Mouse (Mus musculus) E14TG2a.4 (cell line): Measurements from ENCODE around the gene Auts2.

Experiments
- H3K27me3 ChIP-seq: 2 replicates; pipeline ENCODE4 v1.6.1; 2014; ENCODE audit warnings: low read length, control low read depth; ENCODE audit not compliant: insufficient read depth
- H3K36me3 ChIP-seq: 2 replicates; pipeline ENCODE4 v1.6.1; 2014; ENCODE audit warnings: low read length, control low read depth; ENCODE audit not compliant: insufficient read depth
- H3K4me1 ChIP-seq: replicated peaks from 2 replicates; pipeline ENCODE4 v1.6.1; 2014; ENCODE audit warnings: low read depth, low read length, control low read depth
- H3K4me3 ChIP-seq: replicated peaks from 2 replicates; pipeline ENCODE4 v1.5.1; 2014; ENCODE audit warnings: mild to moderate bottlenecking, low read length
- H3K9me3 ChIP-seq: 2 replicates; pipeline ENCODE4 v1.6.1; 2014; ENCODE audit warnings: low read length, control low read depth
- CTCF ChIP-seq: conservative IDR thresholded peaks from 2 replicates; pipeline ENCODE4 v1.5.1; 2014; ENCODE audit warnings: low read length
- NANOG ChIP-seq: IDR thresholded peaks from 2 replicates; pipeline ENCODE4 v1.6.1; 2014; ENCODE audit warnings: borderline replicate concordance, low read length, mixed read lengths
- POU5F1 ChIP-seq: IDR thresholded peaks from 2 replicates; pipeline ENCODE4 v1.6.1; 2014; ENCODE audit warnings: low read length, borderline replicate concordance

The Auts2 gene

DNA sequence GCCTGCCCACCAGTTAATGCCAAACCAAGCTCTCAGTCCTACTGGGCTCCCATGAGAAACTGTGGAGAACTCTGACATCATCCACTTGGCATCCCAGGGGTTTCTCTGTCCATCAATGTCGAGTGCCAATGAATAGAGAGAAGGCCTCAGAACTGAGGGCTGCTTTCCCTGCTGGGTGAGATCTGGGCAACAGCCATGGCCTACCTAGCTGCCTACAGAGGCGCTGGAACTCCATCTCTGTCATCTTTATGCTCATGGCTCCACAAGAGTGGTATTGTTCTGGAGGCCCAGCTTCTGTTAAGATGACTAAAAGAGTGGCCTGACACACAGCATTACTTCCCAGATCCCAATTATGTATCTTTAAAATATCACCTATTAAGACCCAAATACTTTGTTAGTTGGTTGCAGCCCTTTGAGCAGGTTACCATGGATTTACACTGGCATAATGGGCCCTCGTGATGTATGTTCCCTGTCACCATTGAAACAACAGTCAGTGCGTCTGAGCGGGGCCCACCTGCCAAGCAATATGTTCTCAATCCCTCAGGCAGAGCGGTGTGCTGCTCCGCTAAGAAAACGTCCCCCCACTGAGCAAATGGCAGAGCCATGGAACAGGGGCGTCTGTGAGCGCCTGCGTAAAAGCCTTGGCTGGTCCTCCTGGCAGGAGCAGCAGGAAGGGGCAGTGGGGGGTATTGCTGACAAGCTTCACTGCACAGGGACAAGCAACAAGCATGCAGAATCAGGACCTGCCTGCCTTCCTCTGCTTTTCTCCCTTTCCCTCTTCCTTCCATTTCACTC is 718.8 kb downstream of the Auts2 start:
- no peaks in the 10 kb centered on the region for H3K9me3 ChIP-seq
- H3K4me3 ChIP-seq = no peak overlapping the region
- H3K36me3 ChIP-seq = no peaks in the 10 kb centered on the region
- no peak for TF ChIP-seq CTCF
- TF ChIP-seq POU5F1 = no peak
- TF ChIP-seq NANOG = no peak
- peaks cover 27% of the 10 kb centered on the region for H3K4me1 ChIP-seq
- no peaks in the 10 kb centered on the region for H3K27me3 ChIP-seq

DNA sequence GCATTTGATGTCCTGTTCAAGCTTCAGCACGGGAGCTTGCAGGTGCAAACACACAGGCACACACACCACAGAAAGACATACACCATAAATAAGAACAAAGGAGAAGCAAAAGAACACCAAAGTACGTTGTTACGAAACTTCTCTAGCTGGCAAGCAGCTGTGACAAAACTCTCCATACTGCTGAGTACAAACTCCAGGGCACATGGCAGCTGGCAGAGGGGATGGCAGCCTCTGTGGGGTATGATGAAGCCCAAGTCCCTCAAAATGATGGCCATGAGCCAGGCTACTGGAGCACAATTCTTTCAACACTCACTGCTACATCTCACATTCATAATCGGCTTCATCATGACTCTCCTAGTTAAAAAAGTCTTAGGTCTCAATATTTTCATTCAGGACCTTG is 721.7 kb downstream of the Auts2 start:
- TF ChIP-seq CTCF (no peak), NANOG (no peak), POU5F1 (no peak)
- no peaks in the 10 kb centered on the region for H3K27me3 ChIP-seq
- H3K9me3 ChIP-seq = no peaks in the 10 kb centered on the region
- peaks cover 21% of the 10 kb centered on the region for H3K4me1 ChIP-seq
- H3K4me3 ChIP-seq = no peak overlapping the region
- no peaks in the 10 kb centered on the region for H3K36me3 ChIP-seq

DNA sequence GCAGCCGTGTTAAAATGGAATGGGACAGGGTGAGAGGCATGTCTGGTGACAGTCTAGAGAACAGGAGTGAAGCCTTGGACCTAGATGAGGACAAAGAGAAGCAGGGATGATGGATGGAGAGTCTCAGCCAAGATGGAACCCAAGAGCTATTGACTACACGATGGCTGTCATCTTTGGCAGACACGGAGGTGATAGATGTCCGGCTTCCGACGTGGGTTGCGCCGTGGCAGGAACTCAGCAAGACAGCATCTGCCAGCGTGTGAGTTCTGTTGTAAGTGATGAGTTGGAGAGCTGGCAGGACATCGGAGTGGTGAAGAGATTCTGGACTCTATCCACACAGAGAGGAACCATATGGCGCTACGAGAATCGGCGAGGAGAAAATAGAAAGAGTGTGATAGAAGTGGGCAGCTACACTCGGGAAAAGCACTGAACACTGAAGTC is 723.9 kb downstream of the Auts2 start:
- H3K27me3 ChIP-seq = no peaks in the 10 kb centered on the region
- peaks cover 3% of the 10 kb centered on the region for H3K4me1 ChIP-seq
- no peak for TF ChIP-seq NANOG
- TF ChIP-seq CTCF = no peak
- no peak for TF ChIP-seq POU5F1
- no peaks in the 10 kb centered on the region for H3K36me3 ChIP-seq
- H3K9me3 ChIP-seq = no peaks in the 10 kb centered on the region
- no peak overlapping the region for H3K4me3 ChIP-seq

DNA sequence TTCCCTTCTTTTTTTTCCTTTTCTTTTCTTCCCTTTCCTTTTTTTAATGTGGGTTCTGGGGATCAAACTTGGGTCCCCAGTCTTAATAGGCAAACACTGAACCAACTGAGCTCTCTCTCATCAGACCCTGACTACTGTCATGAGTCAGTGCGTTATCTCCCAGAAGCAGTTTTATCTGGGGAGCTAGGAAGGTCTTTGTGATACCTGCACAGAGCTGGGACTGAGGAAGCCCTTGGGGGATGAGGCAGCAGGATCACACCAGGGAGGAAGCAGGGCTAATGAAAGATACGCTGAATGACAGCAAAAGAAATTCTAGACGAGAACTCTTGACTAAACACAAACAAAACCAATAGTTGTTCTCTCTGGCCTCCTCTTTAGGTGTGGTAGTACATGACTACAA is 727.6 kb downstream of the Auts2 start:
- no peak for TF ChIP-seq POU5F1
- no peak for TF ChIP-seq NANOG

DNA sequence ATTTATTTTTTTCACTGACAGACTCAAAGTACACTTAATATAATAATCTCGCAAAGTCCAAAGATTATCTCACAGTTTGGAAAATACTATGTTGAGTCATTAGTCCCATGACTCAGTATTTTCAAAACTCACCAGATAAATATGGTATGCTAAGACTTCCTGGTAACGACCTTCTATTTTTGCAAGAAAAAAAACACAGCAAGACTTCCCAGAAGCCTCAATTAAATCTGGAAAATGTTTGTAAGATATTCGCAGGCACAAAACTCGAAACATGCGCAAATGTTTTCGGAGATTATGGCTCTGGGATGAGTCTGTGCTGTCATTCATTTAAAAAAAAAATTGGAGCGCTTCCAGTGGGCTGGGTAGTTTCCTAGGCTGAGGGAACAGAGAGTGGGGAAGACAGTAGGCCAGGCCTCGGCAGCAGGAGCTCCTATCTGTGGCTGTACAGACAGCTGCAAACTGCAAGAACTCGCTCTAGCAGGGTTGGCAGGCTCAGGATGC is 728.6 kb downstream of the Auts2 start:
- H3K36me3 ChIP-seq = no peaks in the 10 kb centered on the region
- H3K4me3 ChIP-seq = no peak overlapping the region
- no peaks in the 10 kb centered on the region for H3K27me3 ChIP-seq
- H3K4me1 ChIP-seq = no peaks in the 10 kb centered on the region
- TF ChIP-seq POU5F1 = no peak
- no peak for TF ChIP-seq CTCF
- TF ChIP-seq NANOG = no peak
- no peaks in the 10 kb centered on the region for H3K9me3 ChIP-seq

More for the DNA sequence above, 727.6 kb downstream of the Auts2 start:
- Histone ChIP-seq H3K9me3 (no peaks in the 10 kb centered on the region), H3K4me1 (no peaks in the 10 kb centered on the region), H3K36me3 (no peaks in the 10 kb centered on the region), H3K4me3 (no peak overlapping the region), H3K27me3 (no peaks in the 10 kb centered on the region)

DNA sequence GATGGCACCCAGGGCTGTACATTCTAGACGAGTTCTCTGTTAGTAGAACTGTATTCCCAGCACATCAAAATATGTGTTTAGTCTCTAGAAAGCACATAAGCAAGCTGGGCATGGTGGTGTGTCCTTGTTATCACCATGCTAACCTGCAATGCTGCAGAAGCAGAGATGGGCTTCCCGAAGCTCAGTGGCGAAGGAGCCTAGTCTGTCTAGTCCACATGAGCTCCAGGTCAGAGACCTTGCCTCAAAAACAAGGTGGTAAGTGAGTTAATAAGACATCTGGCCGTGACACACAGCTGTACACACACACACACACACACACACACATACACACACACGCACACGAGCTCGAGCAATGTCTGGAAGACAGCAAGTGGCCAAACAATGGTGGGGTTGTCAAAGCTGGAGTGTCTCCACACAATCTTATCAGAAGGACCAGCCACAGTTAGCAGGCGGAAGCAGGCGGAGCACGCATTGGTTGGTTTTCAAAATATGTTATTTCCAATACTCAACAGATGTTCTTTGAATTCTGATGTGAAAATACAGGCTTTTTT is 729.1 kb downstream of the Auts2 start:
- no peaks in the 10 kb centered on the region for H3K36me3 ChIP-seq
- no peaks in the 10 kb centered on the region for H3K4me1 ChIP-seq
- TF ChIP-seq POU5F1 = no peak
- no peak for TF ChIP-seq CTCF
- TF ChIP-seq NANOG = no peak
- H3K4me3 ChIP-seq = no peak overlapping the region
- no peaks in the 10 kb centered on the region for H3K27me3 ChIP-seq
- H3K9me3 ChIP-seq = no peaks in the 10 kb centered on the region

DNA sequence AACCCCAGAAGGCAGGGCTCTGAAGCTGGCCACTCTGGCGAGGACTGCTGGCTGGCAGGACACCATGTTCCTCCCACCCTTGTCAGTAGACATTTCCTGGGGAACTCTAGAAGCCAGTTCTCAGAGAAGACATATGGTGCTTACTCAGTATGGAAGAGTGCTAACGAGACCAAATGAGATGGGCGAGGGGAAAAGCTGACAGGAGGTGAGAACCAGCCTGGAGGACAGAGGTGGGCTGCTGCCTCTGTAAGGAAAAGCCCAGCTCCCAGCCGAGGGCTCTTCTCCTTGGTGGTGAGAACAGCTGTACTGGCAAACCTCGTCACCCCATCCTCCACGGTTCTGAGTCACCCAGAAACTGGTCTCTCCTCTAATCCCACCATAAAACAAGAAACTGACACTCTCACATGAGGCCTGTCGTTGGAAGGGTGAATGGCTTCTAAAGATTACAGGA is 729.8 kb downstream of the Auts2 start:
- Histone ChIP-seq H3K27me3 (no peaks in the 10 kb centered on the region), H3K4me3 (no peak overlapping the region), H3K9me3 (no peaks in the 10 kb centered on the region), H3K4me1 (no peaks in the 10 kb centered on the region), H3K36me3 (no peaks in the 10 kb centered on the region)
- TF ChIP-seq NANOG (no peak), POU5F1 (no peak), CTCF (no peak)

DNA sequence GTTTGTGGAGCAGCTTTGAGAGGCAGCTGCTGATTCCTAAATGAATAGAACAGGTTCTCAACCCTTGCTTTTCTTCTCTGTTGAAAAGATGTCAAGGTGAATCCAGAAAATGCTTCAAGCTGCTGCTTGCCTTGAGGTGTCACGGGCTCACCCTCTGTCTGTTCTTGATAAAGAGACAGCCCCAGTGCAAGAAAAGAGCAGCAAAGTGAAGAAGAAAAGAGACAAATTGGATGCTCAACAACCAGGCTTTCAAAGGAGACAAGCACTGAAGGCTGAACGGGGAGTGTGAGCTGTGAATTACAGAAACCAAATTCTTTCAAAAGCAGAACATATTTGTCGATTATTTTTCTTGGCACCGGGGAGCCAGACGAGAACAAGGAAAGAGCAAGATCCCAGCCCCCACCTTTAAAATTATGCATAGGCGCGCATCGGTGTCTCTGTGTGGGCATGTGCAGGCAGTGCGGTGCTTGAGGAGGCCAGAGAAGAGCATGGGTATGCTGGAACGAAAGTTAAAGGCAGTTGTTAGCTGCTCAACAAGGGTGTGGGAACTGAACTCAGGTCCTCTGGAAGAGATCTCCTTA is 730.6 kb downstream of the Auts2 start:
- Histone ChIP-seq H3K9me3 (no peaks in the 10 kb centered on the region), H3K27me3 (no peaks in the 10 kb centered on the region), H3K4me3 (no peak overlapping the region), H3K36me3 (no peaks in the 10 kb centered on the region), H3K4me1 (no peaks in the 10 kb centered on the region)
- no peak for TF ChIP-seq CTCF
- no peak for TF ChIP-seq NANOG
- no peak for TF ChIP-seq POU5F1

DNA sequence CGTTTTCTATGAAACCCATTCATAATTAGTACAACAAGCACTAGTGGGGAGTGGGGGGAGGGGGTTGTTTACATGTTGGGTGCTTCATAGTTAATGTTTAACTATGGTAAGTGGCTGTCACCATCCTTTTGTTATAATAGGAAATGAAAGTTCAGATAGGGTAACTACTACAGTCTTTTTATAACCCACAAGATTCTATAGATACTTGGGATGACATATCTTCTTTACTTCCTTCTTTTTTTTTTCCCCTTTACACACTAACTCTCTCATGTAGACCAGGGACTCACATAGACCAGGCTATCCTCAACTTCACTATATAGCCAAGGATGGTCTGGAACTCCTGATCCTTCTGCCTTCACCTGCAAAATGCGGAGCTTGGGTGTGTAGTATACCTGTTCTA is 736.8 kb downstream of the Auts2 start:
- TF ChIP-seq POU5F1 (no peak), CTCF (no peak), NANOG (no peak)
- no peaks in the 10 kb centered on the region for H3K9me3 ChIP-seq

More for the DNA sequence above, 736.8 kb downstream of the Auts2 start:
- Histone ChIP-seq H3K27me3 (no peaks in the 10 kb centered on the region), H3K4me3 (no peak overlapping the region), H3K4me1 (no peaks in the 10 kb centered on the region; the same call in 1 of the 2 replicates), H3K36me3 (no peaks in the 10 kb centered on the region)
